Mouse (Mus musculus) thymus, adult 18-20 months (tissue): ENCODE measurements around the gene Efhb.

Experiments
- DNase-seq, 2 experiments: peaks; one replicate each; pipeline ENCODE4 v3.0.0; 2022; ENCODE audit warnings: mixed read lengths in 2 of 2

Gene Efhb

GRCm38 (mm10) chr17:53462603-53463495 lies at the start of gene Efhb:
Efhb (minus strand) TSS chr17:53463321.
- DNase-seq: peak; percentile 43 to 62

GRCm38 (mm10) chr17:53512311-53512951 lies 49.3 kb upstream of the Efhb start:
- no peak for DNase-seq

GRCm38 (mm10) chr17:53502966-53503365 lies 39.8 kb upstream of the Efhb start:
- DNase-seq: no peak

GRCm38 (mm10) chr17:53489007-53489378 lies 25.9 kb upstream of the Efhb start:
- no peak for DNase-seq

DNA sequence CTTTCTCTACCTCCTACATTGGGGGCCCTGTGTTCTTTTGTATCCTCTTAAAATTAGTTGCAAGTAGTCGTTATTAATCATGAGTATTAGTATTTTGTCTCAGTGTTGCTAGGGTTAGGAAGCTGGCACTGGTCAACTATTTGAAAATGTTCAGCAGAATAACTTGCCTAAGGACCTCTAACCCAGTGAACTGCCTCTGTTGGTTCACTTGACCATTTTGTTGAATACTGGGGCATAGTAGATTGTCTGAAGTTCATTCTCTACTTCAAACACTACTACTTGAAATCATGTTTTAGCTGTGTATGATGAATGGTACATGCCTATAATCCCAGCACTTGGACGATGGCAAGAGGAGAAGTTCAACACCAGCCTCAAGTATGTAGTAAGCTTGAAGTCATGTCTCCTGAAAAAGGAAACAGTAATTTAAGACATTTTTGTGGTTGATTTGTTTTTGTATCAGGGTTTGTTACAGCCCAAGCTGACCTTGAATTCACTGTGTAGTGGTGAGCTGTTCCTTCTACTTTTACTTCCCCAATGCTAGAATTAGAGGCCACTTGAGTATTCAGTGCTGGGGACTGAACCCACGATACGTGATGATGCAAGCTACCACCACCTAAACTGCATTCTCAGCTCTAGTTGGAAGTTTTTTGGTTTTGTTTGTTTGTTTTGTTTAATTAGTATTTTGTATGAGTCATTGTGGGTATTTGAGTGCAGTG lies 25.3 kb upstream of the Efhb start:
- DNase-seq: no peak

GRCm38 (mm10) chr17:53480433-53480832 lies 17.3 kb upstream of the Efhb start:
- no peak for DNase-seq

DNA sequence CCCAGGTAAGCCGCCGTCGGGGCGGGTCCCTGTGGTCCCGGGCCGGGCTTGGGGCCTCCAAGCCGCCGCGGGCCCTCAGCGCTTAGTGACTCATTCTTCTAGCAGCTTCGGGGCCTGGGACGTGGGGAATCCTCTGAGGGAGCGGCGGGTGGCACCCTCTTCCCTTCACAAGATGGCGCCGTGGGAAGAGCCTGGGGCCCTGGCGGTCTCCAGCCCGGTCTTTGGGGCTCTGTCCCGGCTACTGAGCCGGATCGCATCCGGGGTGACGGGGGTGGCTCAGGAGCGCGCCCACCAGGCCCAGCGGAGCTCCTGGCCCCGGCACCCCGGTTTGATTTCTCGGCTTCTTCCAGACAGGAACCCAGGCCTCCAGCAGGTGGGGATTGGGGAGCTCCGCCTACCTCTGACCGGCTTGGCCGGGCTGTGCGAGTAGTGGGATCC lies 16.5 kb upstream of the Efhb start:
- peak; percentile 50 to 51 for DNase-seq

GRCm38 (mm10) chr17:53478858-53479603 lies 15.9 kb upstream of the Efhb start, which contains the start of gene Rab5a:
Rab5a (plus strand) TSS chr17:53479234.
- DNase-seq: peak; percentile 98 to 99

DNA sequence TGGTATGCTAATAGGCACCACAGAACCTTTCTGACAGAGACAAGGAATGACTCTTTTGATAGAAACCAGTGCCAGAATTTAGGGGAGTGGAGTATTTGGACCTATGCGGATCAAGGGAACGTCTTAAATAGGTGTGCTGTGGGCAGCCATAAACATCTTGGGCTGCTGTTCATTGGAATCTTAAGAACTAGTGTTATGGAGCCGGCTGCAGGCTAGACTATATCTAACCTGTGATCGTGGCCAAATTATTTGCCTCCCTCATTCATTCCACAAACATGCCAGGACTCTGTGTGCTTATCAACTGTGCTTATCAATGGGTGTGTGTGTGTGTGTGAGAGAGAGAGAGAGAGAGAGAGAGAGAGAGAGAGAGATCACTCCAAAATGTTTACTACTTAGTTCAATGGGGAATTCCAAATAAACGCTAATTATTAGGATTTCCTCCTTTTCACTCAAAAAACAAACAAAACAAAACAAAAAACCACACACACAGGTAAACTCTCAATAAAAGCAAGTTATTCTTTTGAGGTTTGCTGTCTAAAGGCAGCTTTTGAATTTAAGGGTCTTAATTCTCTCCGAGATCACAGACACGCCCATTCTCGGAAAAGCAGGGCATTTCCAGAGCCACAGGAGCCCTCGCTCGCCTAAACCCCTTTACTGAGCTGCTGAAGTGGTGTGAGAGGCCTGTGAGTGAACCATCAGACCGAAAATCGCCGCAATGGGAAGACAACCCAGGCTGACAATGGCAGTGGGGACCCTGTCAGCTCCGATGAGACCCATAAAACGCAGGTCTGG lies 15.1 kb upstream of the Efhb start:
- no peak for DNase-seq

DNA sequence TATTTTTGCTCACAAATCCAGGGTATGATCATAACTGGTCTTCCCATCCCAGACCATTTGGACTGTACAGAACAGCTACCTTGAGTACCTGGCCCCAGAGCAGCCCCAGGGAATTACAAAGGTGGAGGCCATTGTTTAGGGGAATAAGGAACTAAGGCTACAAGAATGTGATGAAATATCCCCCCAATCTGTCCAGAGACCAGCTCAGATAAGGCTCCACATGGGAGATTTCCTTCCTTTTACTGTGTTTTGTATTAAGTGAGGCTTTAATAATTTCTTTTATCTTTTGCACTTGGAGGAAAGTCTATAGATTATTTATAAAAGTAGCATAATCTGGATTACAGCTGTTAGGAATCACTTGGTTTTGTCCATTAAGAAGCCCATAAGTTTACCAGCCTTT lies 5.6 kb upstream of the Efhb start:
- no peak for DNase-seq

- no peak for DNase-seq
Observed at GRCm38 (mm10) chr17:53465569-53465968, 2.4 kb upstream of the Efhb start.

- DNase-seq: no peak
Observed at GRCm38 (mm10) chr17:53463496-53463840, 347 bp upstream of the Efhb start.

DNA sequence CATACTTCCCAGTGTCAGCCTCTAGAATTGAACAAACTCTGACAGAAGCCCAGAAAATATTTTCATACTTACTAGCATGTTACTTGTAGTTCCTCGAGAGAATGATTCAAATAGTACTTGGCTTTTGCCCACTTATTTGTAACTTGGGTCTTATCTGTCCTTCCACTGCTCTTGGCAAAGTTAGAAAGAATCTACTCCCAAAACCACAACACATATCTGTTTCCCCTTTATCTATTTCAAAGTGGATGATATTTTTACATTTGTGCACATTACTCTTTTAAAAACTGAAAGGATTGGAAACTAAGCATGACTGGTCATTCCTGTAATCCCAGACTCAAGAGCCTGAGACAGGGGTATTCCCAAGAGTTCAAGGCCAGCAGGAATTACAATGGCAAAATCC lies 6.4 kb downstream of the Efhb start:
- no peak for DNase-seq

DNA sequence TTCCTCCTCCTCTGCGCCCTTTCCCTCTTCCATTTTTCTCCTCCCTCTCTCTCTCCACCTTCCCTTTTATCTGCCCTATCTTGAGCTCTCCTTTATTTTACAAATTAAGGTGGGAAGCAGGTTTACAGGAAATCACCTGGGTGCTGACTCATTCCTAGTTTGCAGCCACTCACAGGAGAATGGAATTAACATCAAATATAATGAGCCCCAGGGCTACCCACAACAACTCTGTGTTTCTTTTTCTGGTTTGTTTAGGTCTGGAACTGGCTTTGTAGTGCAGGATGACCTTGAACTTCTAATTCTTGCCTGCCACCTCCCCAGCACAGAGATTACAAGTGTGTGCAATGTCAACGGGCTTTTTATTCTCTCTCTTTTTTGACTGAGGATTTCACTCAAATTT lies 7.0 kb downstream of the Efhb start:
- DNase-seq: no peak

DNA sequence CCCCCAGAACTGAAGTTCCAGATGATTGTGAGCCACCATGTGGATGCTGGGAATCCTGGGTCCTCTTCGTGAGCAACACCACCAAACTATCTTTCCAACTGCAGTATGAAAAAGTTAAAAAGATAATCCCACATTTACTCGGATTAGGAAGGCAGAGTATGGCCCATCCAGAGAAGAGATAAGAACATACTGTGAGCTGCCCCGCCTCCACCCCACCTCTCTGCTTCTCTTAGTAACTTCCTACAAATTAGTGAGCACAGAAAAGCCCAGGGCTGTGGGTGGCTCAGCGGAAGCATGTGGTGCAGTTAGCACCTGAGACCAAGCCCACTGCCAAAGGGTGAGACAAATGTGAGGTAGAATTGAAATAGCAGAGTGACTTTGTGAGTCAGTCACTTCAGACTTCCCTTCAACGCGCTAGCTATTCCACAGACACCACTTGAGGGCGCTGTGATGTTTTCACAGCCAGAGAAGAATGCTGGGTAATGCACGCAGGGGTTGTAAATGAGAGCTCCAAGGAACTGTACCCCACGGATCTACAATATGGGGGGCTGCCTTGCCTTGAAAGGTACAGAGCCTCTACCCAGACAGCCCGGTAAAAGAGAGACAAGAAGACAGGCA lies 60.3 kb downstream of the Efhb start:
- DNase-seq: no peak

DNA sequence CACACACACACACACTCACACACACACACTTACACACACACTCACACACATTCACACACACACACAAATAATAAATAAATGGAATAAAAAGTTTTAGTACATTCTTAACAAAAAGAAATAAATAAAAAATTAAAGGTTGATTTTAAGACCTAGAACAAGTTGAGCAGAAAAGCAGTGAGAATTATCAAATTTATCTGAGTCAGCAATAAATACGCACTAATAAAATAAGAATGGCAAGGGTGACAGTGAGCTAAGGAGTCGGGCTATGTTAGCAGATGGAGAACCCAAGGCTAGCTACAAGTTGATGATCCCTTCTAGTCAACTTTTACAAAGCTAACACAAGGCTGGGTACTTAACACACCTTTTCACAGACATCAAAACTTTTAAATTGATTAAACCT lies 69.9 kb downstream of the Efhb start:
- DNase-seq: no peak

GRCm38 (mm10) chr17:53389507-53389906 lies 73.6 kb downstream of the Efhb start:
- DNase-seq: no peak

GRCm38 (mm10) chr17:53387581-53388473 lies 75.3 kb downstream of the Efhb start:
- no peak for DNase-seq

DNA sequence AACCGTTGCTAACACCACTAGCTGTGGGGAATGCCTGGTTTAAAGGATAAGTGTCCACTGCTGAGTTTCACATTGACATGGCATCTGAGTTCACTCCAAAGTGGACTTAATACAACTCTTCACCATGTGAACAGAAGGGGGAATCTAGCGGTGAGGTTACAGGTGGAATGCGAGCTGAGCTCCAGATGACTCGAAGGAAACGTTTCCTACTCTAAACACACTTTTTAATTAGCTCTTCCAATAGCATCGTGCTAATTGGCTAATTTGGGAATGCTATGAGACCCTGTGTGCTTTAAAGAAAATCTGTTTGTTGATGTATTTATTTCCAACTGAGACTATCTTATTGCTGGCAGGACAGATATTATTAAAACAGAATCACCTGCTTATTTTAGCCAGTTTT lies 76.3 kb downstream of the Efhb start:
- no peak for DNase-seq

GRCm38 (mm10) chr17:53364111-53364510 lies 99.0 kb downstream of the Efhb start:
- DNase-seq: no peak
